Mouse (Mus musculus) heart, embryonic 15.5 days (tissue): Measurements from ENCODE around the gene Ppan. TPM values are rescaled to one million over a fixed set of nuclear protein-coding genes. Genes with fewer than 3 reads are reported as not detected.

Experiments
- microRNA-seq: library from miRNA; unstranded; fragments of <30 nt; microRNA quantifications from one replicate; pipeline ENCODE4, GENCODE M21; 2016
- polyA plus RNA-seq: library from polyadenylated mRNA; unstranded; fragments of >200 nt; fragmentation: Nextera tagmentation; extraction: Ambion mirVana; gene quantifications from 2 replicates; pipeline ENCODE4 v1.2.1, GENCODE M21; 2015

The Ppan gene
- polyA plus RNA-seq, 1 experiment from 2014 or later: 31.1 TPM

Small RNA genes within 50 kb of the gene (microRNA-seq; reads per million reads assigned to microRNA genes)
- not detected for gene Mir7081

Other genes starting within 250 kb of the Ppan start
- gene Ubl5, start 245.3 kb upstream of the Ppan start, polyA plus RNA-seq: 295 and 378 TPM in 2 replicates
- gene Fbxl12, start 243.4 kb upstream of the Ppan start, polyA plus RNA-seq: 13.4 and 17.8 TPM in 2 replicates
- 40.2 and 43.1 TPM in 2 replicates for gene Pin1, start 236.1 kb upstream of the Ppan start, polyA plus RNA-seq
- gene Olfm2, start 141.8 kb upstream of the Ppan start, polyA plus RNA-seq: 1.00 and 3.1 TPM in 2 replicates
- 1.1 and 3.2 TPM in 2 replicates for gene Col5a3, start 73.1 kb upstream of the Ppan start, polyA plus RNA-seq
- not detected in 2 replicates for gene Rdh8, start 69.7 kb upstream of the Ppan start, polyA plus RNA-seq
- gene A230050P20Rik, start 19.5 kb upstream of the Ppan start, polyA plus RNA-seq: 7.1 and 13.4 TPM in 2 replicates
- gene Angptl6, start 8.4 kb upstream of the Ppan start, polyA plus RNA-seq: 2.0 and 3.3 TPM in 2 replicates
- gene Eif3g, start 10.4 kb downstream of the Ppan start, polyA plus RNA-seq: 183 and 207 TPM in 2 replicates
- gene Dnmt1, start 71.7 kb downstream of the Ppan start, polyA plus RNA-seq: 41.7 and 61.2 TPM in 2 replicates
- 16.9 and 26.6 TPM in 2 replicates for gene S1pr2, start 88.6 kb downstream of the Ppan start, polyA plus RNA-seq
- 136 and 147 TPM in 2 replicates for gene Mrpl4, start 114.6 kb downstream of the Ppan start, polyA plus RNA-seq
- gene Icam1, start 127.8 kb downstream of the Ppan start, polyA plus RNA-seq: 13.2 and 24.9 TPM in 2 replicates
- gene Icam4, start 141.2 kb downstream of the Ppan start, polyA plus RNA-seq: 1.9 and 2.8 TPM in 2 replicates
- gene Icam5, start 143.9 kb downstream of the Ppan start, polyA plus RNA-seq: 0.04 and 0.13 TPM in 2 replicates
- gene Zglp1, start 178.9 kb downstream of the Ppan start, polyA plus RNA-seq: 0.42 TPM in 1 of 2 replicates, not detected in the other
- 0.26 and 0.79 TPM in 2 replicates for gene Gm49373, start 184.9 kb downstream of the Ppan start, polyA plus RNA-seq
- 42.9 and 52.3 TPM in 2 replicates for gene Fdx1l, start 185.4 kb downstream of the Ppan start, polyA plus RNA-seq
- gene Gm38431, start 203.8 kb downstream of the Ppan start, polyA plus RNA-seq: 1.1 and 2.3 TPM in 2 replicates
- 33.5 and 53.2 TPM in 2 replicates for gene Raver1, start 203.8 kb downstream of the Ppan start, polyA plus RNA-seq
- 12.2 and 16.6 TPM in 2 replicates for gene Tyk2, start 243.1 kb downstream of the Ppan start, polyA plus RNA-seq